Mouse (Mus musculus) layer of hippocampus, adult 9-11 months (tissue): Measurements from ENCODE around the gene Slc35e3.

ENCODE experiments used
- DNase-seq: peaks from one replicate; pipeline ENCODE4 v3.0.0; 2022

The Slc35e3 gene

GRCm38 (mm10) chr10:117776281-117777102 is 30.3 kb upstream of the Slc35e3 start:
- DNase-seq = no peak

- DNase-seq = no peak
Measured at GRCm38 (mm10) chr10:117775401-117776144, 29.4 kb upstream of the Slc35e3 start.

- no peak for DNase-seq
Measured at GRCm38 (mm10) chr10:117774817-117775120, 28.6 kb upstream of the Slc35e3 start.

- DNase-seq = no peak
Measured at GRCm38 (mm10) chr10:117774011-117774816, 28.0 kb upstream of the Slc35e3 start.

GRCm38 (mm10) chr10:117773106-117773720 is 27.0 kb upstream of the Slc35e3 start:
- DNase-seq = no peak

- no peak for DNase-seq
Measured at GRCm38 (mm10) chr10:117772364-117773105, 26.4 kb upstream of the Slc35e3 start.

- no peak for DNase-seq
Measured at GRCm38 (mm10) chr10:117771131-117771510, 25.0 kb upstream of the Slc35e3 start.

- DNase-seq = no peak
Measured at GRCm38 (mm10) chr10:117770286-117771130, 24.3 kb upstream of the Slc35e3 start.

GRCm38 (mm10) chr10:117769541-117770285 is 23.5 kb upstream of the Slc35e3 start:
- DNase-seq = no peak

- no peak for DNase-seq
Measured at GRCm38 (mm10) chr10:117768141-117768440, 21.9 kb upstream of the Slc35e3 start.

- DNase-seq = no peak
Measured at GRCm38 (mm10) chr10:117767286-117768140, 21.3 kb upstream of the Slc35e3 start.

GRCm38 (mm10) chr10:117766896-117767160 is 20.7 kb upstream of the Slc35e3 start:
- no peak for DNase-seq

GRCm38 (mm10) chr10:117766111-117766895 is 20.1 kb upstream of the Slc35e3 start:
- DNase-seq = no peak

- no peak for DNase-seq
Measured at GRCm38 (mm10) chr10:117765116-117765894, 19.1 kb upstream of the Slc35e3 start.

- no peak for DNase-seq
Measured at GRCm38 (mm10) chr10:117764598-117764997, 18.4 kb upstream of the Slc35e3 start.

GRCm38 (mm10) chr10:117763588-117764190 is 17.5 kb upstream of the Slc35e3 start:
- DNase-seq = no peak

GRCm38 (mm10) chr10:117762966-117763365 is 16.8 kb upstream of the Slc35e3 start:
- no peak for DNase-seq

GRCm38 (mm10) chr10:117762281-117762830 is 16.2 kb upstream of the Slc35e3 start:
- DNase-seq = no peak
